Mouse (Mus musculus) lung, embryonic 16.5 days (tissue): ENCODE data around the gene Gm21985. TPM values are rescaled to one million over a fixed set of nuclear protein-coding genes. Genes with fewer than 3 reads are reported as not detected.

Experiments
- ATAC-seq: fragments of 200-750 bp; cut with Nextera tagmentation; 2 replicates; pipeline ENCODE4 v1.8.0; 2017; ENCODE audit warnings: low read depth, mild to moderate bottlenecking, moderate library complexity
- H3K27ac ChIP-seq: fragments of 300-500 bp; sonication (generic); 2 replicates; pipeline ENCODE4 v1.5.1; 2014; ENCODE audit warnings: mild to moderate bottlenecking, control low read depth, low read length
- H3K27me3 ChIP-seq: fragments of 300-500 bp; sonication (generic); 2 replicates; pipeline ENCODE4 v1.6.1; 2014; ENCODE audit warnings: low read depth, low read length, mixed read lengths; ENCODE audit not compliant: control insufficient read depth, insufficient read depth
- H3K36me3 ChIP-seq: fragments of 300-500 bp; sonication (generic); 2 replicates; pipeline ENCODE4 v1.6.1; 2014; ENCODE audit warnings: low read length; ENCODE audit not compliant: control insufficient read depth, insufficient read depth
- H3K4me1 ChIP-seq: fragments of 300-500 bp; sonication (generic); replicated peaks from 2 replicates; pipeline ENCODE4 v1.6.1; 2014; ENCODE audit warnings: low read length, mixed read lengths; ENCODE audit not compliant: control insufficient read depth, insufficient read depth
- H3K4me2 ChIP-seq: fragments of 300-500 bp; sonication (generic); 2 replicates; pipeline ENCODE4 v1.6.1; 2014; ENCODE audit warnings: low read depth, low read length, control low read depth
- H3K4me3 ChIP-seq: fragments of 300-500 bp; sonication (generic); 2 replicates; pipeline ENCODE4 v1.5.1; 2014; ENCODE audit warnings: mild to moderate bottlenecking, low read length, control low read depth
- H3K9ac ChIP-seq: fragments of 300-500 bp; sonication (generic); 2 replicates; pipeline ENCODE4 v1.6.1; 2014; ENCODE audit warnings: low read length, control low read depth
- H3K9me3 ChIP-seq: fragments of 300-500 bp; sonication (generic); 2 replicates; pipeline ENCODE4 v1.6.1; 2016; ENCODE audit warnings: low read length; ENCODE audit not compliant: control insufficient read depth
- WGBS: fragments of 180-500 bp; shearing (Covaris S2); extraction: QIAGEN DNeasy Blood & Tissue Kit; methylation state at CpG from one replicate; pipeline ENCODE4 v1.1.7; 2014; 5-methylcytosine and 5-hydroxymethylcytosine counted together
- polyA plus RNA-seq: library from polyadenylated mRNA; unstranded; fragments of >200 nt; fragmentation: Nextera tagmentation; extraction: Ambion mirVana; gene quantifications from 2 replicates; pipeline ENCODE4 v1.2.1, GENCODE M21; 2015

Gene Gm21985
- polyA plus RNA-seq, 1 experiment from 2014 or later = not detected

- peak; percentile 26 for ATAC-seq
- Histone ChIP-seq H3K36me3 (no peaks in the 10 kb centered on the region; the same call in 1 of the 2 replicates), H3K4me3 (peak overlapping the region; percentile 93), H3K27ac (peak overlapping the region; percentile 94; the same call in 1 of the 2 replicates), H3K9me3 (no peaks in the 10 kb centered on the region), H3K9ac (peak overlapping the region; percentile 87), H3K4me1 (peaks cover 11% of the 10 kb centered on the region), H3K4me2 (peak overlapping the region; percentile 97), H3K27me3 (no peaks in the 10 kb centered on the region)
- WGBS = under 1% methylated on average over 26 of the region's 28 CpGs
Measured at GRCm38 (mm10) chr2:112239935-112240721, 26.0 kb upstream of the Gm21985 start.

DNA sequence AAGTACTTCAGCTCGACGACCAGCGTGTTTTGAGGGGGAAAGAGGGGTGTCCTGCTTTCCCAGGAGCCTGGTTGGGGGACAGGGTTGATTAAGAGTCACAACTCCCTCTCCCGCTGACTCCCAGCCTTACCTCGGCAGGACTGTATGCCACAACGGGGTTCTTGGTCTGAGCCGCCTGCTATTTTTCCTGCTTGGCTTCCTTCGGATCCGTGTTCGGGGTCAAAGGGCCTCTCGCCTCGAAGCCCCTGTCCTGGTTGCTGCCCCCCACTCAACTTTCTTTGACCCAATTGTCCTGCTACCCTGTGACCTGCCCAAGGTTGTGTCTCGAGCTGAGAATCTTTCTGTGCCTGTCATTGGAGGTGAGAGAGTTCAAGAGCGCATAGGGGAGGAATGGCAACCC, 24.3 kb upstream of the Gm21985 start:
- no peak overlapping the region for H3K4me3 ChIP-seq
- no peaks in the 10 kb centered on the region for H3K9me3 ChIP-seq
- peaks cover 14% of the 10 kb centered on the region for H3K4me1 ChIP-seq
- no peak overlapping the region for H3K9ac ChIP-seq
- H3K27ac ChIP-seq = no peak overlapping the region
- no peaks in the 10 kb centered on the region; the same call in 1 of the 2 replicates for H3K36me3 ChIP-seq
- no peak overlapping the region for H3K4me2 ChIP-seq
- 69% methylated on average over 14 of the region's 14 CpGs for WGBS
- no peak for ATAC-seq
- H3K27me3 ChIP-seq = no peaks in the 10 kb centered on the region

DNA sequence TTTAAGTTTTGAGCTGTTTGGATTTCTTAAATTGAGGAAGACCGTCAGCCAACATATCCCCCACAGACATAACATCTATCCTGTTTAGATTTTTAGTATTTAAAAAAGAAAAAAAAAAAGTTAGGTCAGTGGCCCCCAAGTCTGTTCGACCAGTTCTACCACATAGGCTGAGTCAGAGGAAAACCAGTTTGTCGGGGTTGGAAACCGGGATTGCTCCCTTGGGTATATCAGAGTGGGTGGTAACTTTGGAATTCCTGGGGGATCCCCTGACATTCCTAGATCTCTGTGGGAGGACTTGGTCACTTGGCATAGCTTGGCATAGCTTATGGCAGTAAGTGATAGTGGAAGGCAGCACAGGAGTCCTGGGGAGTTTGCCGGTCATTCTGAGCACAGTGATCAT, 20.8 kb upstream of the Gm21985 start:
- peaks cover 7% of the 10 kb centered on the region for H3K4me1 ChIP-seq
- peak; percentile 73 for ATAC-seq
- H3K4me3 ChIP-seq = no peak overlapping the region
- no peak overlapping the region for H3K27ac ChIP-seq
- no peak overlapping the region for H3K4me2 ChIP-seq
- no peaks in the 10 kb centered on the region for H3K27me3 ChIP-seq
- H3K9me3 ChIP-seq = no peaks in the 10 kb centered on the region
- no peak overlapping the region for H3K9ac ChIP-seq
- 57% methylated on average over 5 of the region's 5 CpGs for WGBS
- no peaks in the 10 kb centered on the region; the same call in 1 of the 2 replicates for H3K36me3 ChIP-seq

DNA sequence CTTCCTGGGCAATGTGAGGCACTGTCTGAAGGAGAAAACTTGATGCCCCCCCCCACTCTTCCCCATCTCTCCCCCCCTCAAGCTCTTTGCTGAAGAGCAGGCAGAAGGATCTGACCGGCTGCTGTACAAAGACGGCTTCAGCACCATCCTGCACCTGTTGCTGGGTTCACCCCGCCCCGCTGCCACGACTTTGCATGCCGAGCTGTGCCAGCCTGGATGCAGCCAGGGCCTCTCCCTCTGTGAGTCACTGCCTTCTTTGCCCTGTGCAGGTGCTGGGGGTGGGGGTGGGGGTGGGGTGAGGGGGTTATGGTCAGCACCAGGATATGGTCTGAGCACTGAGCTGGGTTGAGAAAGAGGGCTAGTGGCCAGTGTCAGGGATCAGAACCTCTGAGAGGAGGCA, 19.9 kb upstream of the Gm21985 start:
- no peaks in the 10 kb centered on the region for H3K9me3 ChIP-seq

DNA sequence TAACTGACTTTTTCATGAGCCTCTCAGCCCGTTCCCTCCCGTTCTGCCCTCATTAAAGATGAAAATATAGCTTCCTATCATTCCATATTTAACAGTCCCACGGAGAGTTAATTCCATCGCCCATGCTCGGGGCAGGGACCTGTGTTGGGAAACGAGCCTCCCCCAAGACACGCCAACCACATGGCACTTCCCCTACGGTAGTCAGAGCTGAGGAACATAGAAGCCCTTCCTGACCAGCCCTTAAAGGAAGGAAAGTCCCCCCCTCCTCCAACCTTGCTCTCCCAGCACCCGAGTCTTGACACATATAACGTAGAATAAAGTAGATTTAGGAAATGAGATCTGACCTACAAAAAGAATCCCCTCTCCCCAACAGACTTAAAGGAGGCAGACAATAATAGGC, 18.8 kb upstream of the Gm21985 start:
- no peak overlapping the region for H3K4me2 ChIP-seq
- H3K9me3 ChIP-seq = no peaks in the 10 kb centered on the region
- ATAC-seq = no peak
- no peaks in the 10 kb centered on the region; the same call in 1 of the 2 replicates for H3K36me3 ChIP-seq
- no peak overlapping the region for H3K4me3 ChIP-seq
- H3K27ac ChIP-seq = no peak overlapping the region
- 77% methylated on average over 10 of the region's 10 CpGs for WGBS
- no peak overlapping the region for H3K9ac ChIP-seq
- peaks cover 4% of the 10 kb centered on the region for H3K4me1 ChIP-seq
- H3K27me3 ChIP-seq = no peaks in the 10 kb centered on the region

More for the DNA sequence above, 19.9 kb upstream of the Gm21985 start:
- Histone ChIP-seq H3K4me3 (no peak overlapping the region), H3K4me2 (no peak overlapping the region), H3K27me3 (no peaks in the 10 kb centered on the region), H3K36me3 (no peaks in the 10 kb centered on the region; the same call in 1 of the 2 replicates), H3K4me1 (peaks cover 4% of the 10 kb centered on the region), H3K9ac (no peak overlapping the region), H3K27ac (peak overlapping the region; percentile 47)
- WGBS = 45% methylated on average over 6 of the region's 6 CpGs
- ATAC-seq = peak; percentile 29; the same call in 1 of the 2 replicates

DNA sequence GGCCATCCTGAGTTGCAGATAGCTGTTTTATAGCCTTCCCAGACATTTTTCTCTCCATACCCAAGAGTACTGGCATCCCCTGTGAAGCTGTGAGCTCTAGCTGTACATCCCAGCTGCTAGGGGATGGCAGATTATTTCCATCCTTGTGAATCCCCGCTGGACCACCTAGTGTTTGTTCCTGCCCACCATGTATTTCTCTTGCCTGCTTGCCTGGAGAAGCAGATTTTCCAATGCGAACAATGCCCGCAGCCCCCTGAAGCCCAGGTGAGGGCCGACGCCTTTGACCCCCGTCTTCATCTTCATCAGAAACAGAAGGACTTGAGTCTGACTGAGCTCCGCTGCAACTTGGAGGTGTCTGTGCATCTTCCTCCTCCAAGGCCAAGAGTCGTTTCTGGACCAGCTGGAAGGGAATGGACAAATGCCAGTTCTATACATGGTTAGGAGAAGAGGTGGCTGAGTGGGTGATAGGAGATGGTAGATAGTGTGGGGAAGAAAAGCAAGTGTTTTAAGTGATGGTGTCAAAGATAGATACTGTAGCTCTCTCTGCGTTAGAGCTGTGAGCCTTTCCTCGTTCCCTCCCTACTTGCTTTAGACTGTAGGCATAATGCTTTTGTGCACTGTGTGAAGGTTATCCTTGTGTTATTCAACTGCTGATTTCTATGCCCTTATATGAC, 16.2 kb upstream of the Gm21985 start:
- Histone ChIP-seq H3K4me1 (peaks cover 4% of the 10 kb centered on the region), H3K4me3 (no peak overlapping the region), H3K27ac (no peak overlapping the region), H3K4me2 (no peak overlapping the region), H3K36me3 (no peaks in the 10 kb centered on the region), H3K9ac (no peak overlapping the region), H3K27me3 (no peaks in the 10 kb centered on the region), H3K9me3 (no peaks in the 10 kb centered on the region)
- 87% methylated on average over 10 of the region's 10 CpGs for WGBS
- ATAC-seq = no peak

- Histone ChIP-seq H3K9ac (no peak overlapping the region), H3K27ac (no peak overlapping the region), H3K36me3 (no peaks in the 10 kb centered on the region), H3K4me3 (no peak overlapping the region), H3K9me3 (no peaks in the 10 kb centered on the region), H3K4me2 (no peak overlapping the region), H3K27me3 (no peaks in the 10 kb centered on the region), H3K4me1 (no peaks in the 10 kb centered on the region)
- 52% methylated on average over 7 of the region's 7 CpGs for WGBS
- no peak for ATAC-seq
Measured at GRCm38 (mm10) chr2:112254675-112255515, 11.2 kb upstream of the Gm21985 start.

GRCm38 (mm10) chr2:112259241-112259962, 6.7 kb upstream of the Gm21985 start, which contains the start of gene Nutm1:
Nutm1 (minus strand) TSS chr2:112259291.
- H3K27me3 ChIP-seq = no peaks in the 10 kb centered on the region
- H3K9ac ChIP-seq = no peak within 1 kb of the TSS
- no peaks in the 10 kb centered on the region for H3K36me3 ChIP-seq
- H3K4me2 ChIP-seq = no peak within 1 kb of the TSS
- H3K4me3 ChIP-seq = no peak within 1 kb of the TSS
- WGBS = 64% methylated on average over 10 of the region's 10 CpGs
- ATAC-seq = no peak
- no peaks in the 10 kb centered on the region for H3K9me3 ChIP-seq
- peaks cover 8% of the 10 kb centered on the region; the same call in 1 of the 2 replicates for H3K4me1 ChIP-seq
- no peak within 1 kb of the TSS for H3K27ac ChIP-seq
